Mouse (Mus musculus) heart, embryonic 11.5 days (tissue): ENCODE data around the gene Btla. TPM values are rescaled to one million over a fixed set of nuclear protein-coding genes. Genes with fewer than 3 reads are reported as not detected.

Experiments used
- ATAC-seq: fragments of 200-750 bp; cut with Nextera tagmentation; replicated peaks from 2 replicates; pipeline ENCODE4 v1.8.0; 2017; ENCODE audit warnings: moderate library complexity; ENCODE audit not compliant: insufficient number of reproducible peaks, low FRiP score, low TSS enrichment
- H3K27ac ChIP-seq: fragments of 300-500 bp; sonication (generic); 2 replicates; pipeline ENCODE4 v1.5.1; 2014; ENCODE audit warnings: mild to moderate bottlenecking, low read depth, low read length
- H3K27me3 ChIP-seq: fragments of 300-500 bp; sonication (generic); 2 replicates; pipeline ENCODE4 v1.6.1; 2014; ENCODE audit warnings: mild to moderate bottlenecking, low read length, mixed read lengths; ENCODE audit not compliant: control insufficient read depth, insufficient read depth
- H3K36me3 ChIP-seq: fragments of 300-500 bp; sonication (generic); 2 replicates; pipeline ENCODE4 v1.6.1; 2014; ENCODE audit warnings: mild to moderate bottlenecking, low read length, moderate library complexity, mixed read lengths; ENCODE audit not compliant: control insufficient read depth, insufficient read depth
- H3K4me1 ChIP-seq: fragments of 300-500 bp; sonication (generic); 2 replicates; pipeline ENCODE4 v1.6.1; 2014; ENCODE audit warnings: low read length; ENCODE audit not compliant: control insufficient read depth, insufficient read depth
- H3K4me2 ChIP-seq: fragments of 300-500 bp; sonication (generic); 2 replicates; pipeline ENCODE4 v1.6.1; 2014; ENCODE audit warnings: mild to moderate bottlenecking, moderate library complexity
- H3K4me3 ChIP-seq: fragments of 300-500 bp; sonication (generic); 2 replicates; pipeline ENCODE4 v1.5.1; 2014; ENCODE audit warnings: low read depth, low read length
- H3K9ac ChIP-seq: fragments of 300-500 bp; sonication (generic); 2 replicates; pipeline ENCODE4 v1.6.1; 2014; ENCODE audit warnings: mild to moderate bottlenecking, low read depth, low read length, moderate library complexity
- H3K9me3 ChIP-seq: fragments of 300-500 bp; sonication (generic); replicated peaks from 2 replicates; pipeline ENCODE4 v1.6.1; 2016; ENCODE audit warnings: low read length; ENCODE audit not compliant: control insufficient read depth
- WGBS: fragments of 180-500 bp; shearing (Covaris S2); extraction: QIAGEN DNeasy Blood & Tissue Kit; methylation state at CpG from one replicate; pipeline ENCODE4 v1.1.7; 2014; ENCODE audit not compliant: insufficient replicate concordance; 5-methylcytosine and 5-hydroxymethylcytosine counted together
- polyA plus RNA-seq: library from polyadenylated mRNA; unstranded; fragments of >200 nt; fragmentation: Nextera tagmentation; extraction: Ambion mirVana; gene quantifications from 2 replicates; pipeline ENCODE4 v1.2.1, GENCODE M21; 2014

The Btla gene
- polyA plus RNA-seq, 1 experiment from 2014 or later: not detected

DNA sequence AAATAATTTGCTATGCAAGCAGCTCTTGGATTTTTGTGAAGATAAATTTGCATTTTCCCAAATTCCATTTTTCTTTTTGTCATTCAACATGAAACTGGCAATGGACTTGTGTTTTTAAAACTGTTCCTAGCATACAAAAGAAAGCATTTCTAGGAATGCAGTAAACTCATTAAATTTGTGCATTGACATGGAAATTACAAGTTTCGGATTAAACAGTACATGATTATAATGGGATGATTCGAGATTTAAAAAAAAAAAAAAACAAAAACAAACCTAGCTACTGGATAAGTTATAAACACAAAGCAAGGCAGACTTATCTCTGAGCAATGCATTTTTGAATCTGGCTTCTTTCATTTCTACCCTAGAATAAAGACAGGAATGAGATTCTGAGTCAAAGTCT lies 2.1 kb upstream of the Btla start:
- Histone ChIP-seq H3K4me1 (no peaks in the 10 kb centered on the region), H3K9me3 (no peaks in the 10 kb centered on the region), H3K4me2 (no peak overlapping the region), H3K36me3 (no peaks in the 10 kb centered on the region), H3K27ac (no peak overlapping the region), H3K4me3 (no peak overlapping the region), H3K9ac (no peak overlapping the region), H3K27me3 (no peaks in the 10 kb centered on the region)
- no peak for ATAC-seq
- WGBS: 65% methylated on average over 2 of the region's 2 CpGs

DNA sequence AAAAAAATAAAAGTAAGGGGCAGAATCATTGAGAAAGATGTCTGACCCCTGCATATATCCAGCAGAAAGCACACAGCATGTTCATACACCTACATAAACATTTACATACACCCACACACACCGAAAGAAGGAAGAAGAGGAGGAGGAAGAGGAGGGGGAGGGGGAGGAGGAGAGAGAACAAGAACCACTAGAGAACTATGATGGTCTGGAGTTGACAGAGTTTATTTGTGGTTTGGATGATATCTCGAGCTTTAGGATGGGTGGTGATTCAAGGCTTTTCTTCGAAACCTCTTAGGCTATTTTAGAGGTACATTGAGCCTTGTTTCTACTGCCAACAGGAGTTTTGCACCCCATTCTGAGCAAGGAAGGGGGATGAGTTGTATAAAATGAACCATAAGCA lies 1.3 kb upstream of the Btla start:
- H3K4me1 ChIP-seq: no peaks in the 10 kb centered on the region
- no peak overlapping the region for H3K27ac ChIP-seq
- no peaks in the 10 kb centered on the region for H3K36me3 ChIP-seq
- H3K9me3 ChIP-seq: no peaks in the 10 kb centered on the region
- H3K4me3 ChIP-seq: no peak overlapping the region
- WGBS: 78% methylated on average over 3 of the region's 3 CpGs
- no peak overlapping the region for H3K9ac ChIP-seq
- no peaks in the 10 kb centered on the region for H3K27me3 ChIP-seq
- ATAC-seq: no peak
- H3K4me2 ChIP-seq: no peak overlapping the region

DNA sequence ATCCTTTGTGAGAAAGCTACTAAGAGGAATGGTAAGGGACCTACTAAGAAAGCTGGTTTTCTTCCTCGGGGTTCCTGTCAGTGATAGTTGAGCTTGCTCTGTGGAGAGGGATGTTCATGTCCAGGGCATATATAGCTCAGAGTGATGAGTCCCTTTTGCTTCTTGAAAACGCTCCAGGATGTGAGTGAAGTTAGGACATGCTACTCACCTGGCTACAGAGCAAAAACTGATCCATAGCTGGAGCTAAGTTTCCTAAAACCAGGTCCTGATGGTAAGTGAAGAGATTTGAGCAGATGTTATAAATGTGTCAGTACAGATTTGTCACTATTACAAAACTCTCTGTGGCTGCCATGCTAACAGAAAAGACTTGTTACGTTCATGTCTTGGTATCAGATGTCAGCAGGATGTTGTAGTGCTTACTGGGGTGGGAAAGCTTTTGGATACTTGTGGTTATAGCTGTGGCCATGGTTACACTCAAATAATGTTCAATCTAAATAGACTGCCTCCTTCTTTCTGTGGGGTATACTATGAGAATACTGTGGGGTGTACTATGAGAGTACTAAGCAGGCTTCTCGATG lies 405 bp downstream of the Btla start:
- Histone ChIP-seq H3K9me3 (no peaks in the 10 kb centered on the region), H3K4me3 (no peak overlapping the region), H3K27me3 (no peaks in the 10 kb centered on the region), H3K36me3 (no peaks in the 10 kb centered on the region), H3K4me2 (no peak overlapping the region), H3K9ac (no peak overlapping the region), H3K27ac (no peak overlapping the region), H3K4me1 (no peaks in the 10 kb centered on the region)
- no peak for ATAC-seq
- 62% methylated on average over 4 of the region's 4 CpGs for WGBS

DNA sequence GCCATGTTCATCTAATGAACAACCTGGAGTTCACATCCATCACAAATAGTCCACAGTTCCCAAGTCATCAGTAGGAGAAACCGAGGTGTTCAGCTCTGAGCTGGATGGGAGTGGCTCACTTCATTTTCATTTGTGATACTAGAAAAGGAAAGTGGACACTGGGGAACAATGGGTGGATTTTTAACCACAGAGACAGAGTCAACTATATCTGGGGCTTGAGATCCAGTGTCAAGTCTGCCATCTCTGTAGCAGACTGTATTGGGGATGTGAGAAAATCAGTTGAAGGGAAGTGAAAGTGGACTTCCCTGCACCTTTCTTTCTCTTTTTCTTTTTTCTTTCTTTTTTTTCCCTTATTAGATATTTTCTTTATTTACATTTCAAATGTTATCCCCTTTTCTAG lies 2.9 kb downstream of the Btla start:
- 71% methylated on average over 1 of the region's 1 CpGs for WGBS

DNA sequence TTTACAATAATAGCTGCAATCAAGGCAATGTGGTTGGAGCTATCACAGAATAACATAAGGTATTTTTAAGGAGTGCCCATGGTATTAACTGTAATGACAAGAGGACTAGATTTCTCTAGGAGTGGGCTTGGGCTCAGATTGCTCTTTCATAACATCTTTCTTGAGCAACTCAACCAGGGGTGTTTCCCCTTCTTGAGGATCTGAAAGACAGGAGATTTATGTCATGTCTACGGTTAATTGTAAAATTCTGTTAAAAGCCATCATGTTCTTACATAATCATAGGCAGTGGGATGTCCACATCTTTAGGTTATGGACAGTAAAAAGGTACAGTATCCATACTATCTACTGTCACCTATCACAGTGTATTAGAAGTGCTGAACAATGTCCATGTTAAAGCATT lies 7.2 kb downstream of the Btla start:
- Histone ChIP-seq H3K27me3 (no peaks in the 10 kb centered on the region), H3K4me3 (no peak overlapping the region), H3K4me2 (no peak overlapping the region), H3K9ac (no peak overlapping the region), H3K9me3 (no peaks in the 10 kb centered on the region), H3K36me3 (no peaks in the 10 kb centered on the region), H3K4me1 (no peaks in the 10 kb centered on the region), H3K27ac (no peak overlapping the region)
- 81% methylated on average over 1 of the region's 1 CpGs for WGBS
- ATAC-seq: no peak

More for the DNA sequence above, 2.9 kb downstream of the Btla start:
- H3K27ac ChIP-seq: no peak overlapping the region
- no peak for ATAC-seq
- no peaks in the 10 kb centered on the region for H3K27me3 ChIP-seq
- no peak overlapping the region for H3K4me3 ChIP-seq
- H3K4me2 ChIP-seq: no peak overlapping the region
- H3K36me3 ChIP-seq: no peaks in the 10 kb centered on the region
- no peaks in the 10 kb centered on the region for H3K9me3 ChIP-seq
- H3K9ac ChIP-seq: no peak overlapping the region
- no peaks in the 10 kb centered on the region for H3K4me1 ChIP-seq

DNA sequence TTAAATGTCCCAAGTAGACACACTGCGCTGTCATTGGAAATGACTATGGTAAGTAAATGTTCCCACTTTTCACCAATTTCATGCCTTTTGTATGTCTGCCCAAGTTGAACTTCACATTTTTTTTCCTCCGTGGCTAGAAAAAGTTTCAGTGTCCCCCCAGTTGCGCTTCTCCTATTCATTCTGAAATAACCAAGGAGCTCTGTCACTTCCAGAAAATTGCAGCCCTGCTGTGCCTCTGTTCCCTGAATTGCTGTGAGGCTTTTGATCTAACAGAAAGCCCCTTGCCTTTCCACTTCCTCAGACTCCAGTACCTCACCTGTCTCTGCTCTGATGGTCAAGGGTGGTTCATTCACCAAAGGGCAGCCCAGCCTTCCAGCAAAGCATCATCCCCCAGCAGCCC lies 8.9 kb downstream of the Btla start:
- Histone ChIP-seq H3K27ac (no peak overlapping the region), H3K4me3 (no peak overlapping the region), H3K9ac (no peak overlapping the region), H3K27me3 (no peaks in the 10 kb centered on the region), H3K36me3 (no peaks in the 10 kb centered on the region), H3K4me2 (no peak overlapping the region), H3K9me3 (no peaks in the 10 kb centered on the region), H3K4me1 (no peaks in the 10 kb centered on the region)
- no peak for ATAC-seq
- WGBS: 71% methylated on average over 3 of the region's 3 CpGs

DNA sequence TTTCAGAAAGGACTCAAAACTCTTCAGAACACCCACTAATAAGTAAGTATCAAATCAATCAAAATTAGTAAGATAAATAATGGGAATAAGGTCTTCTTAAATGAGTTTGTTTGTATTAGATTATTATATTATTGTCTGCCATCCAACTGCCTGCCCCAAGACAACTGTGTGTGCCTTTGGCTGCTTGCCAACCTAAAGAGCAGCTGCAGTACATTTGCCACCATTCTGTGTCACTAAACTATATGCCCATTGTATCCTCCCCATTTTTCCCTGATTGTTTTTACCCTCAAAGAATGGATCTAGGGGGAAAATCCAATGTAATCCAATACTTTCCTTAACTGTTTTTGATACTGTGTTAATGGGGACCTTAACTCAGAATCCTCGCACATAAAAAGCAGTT lies 18.6 kb downstream of the Btla start:
- Histone ChIP-seq H3K4me2 (no peak overlapping the region), H3K9me3 (no peaks in the 10 kb centered on the region), H3K4me3 (no peak overlapping the region), H3K27ac (no peak overlapping the region), H3K9ac (no peak overlapping the region), H3K27me3 (no peaks in the 10 kb centered on the region), H3K36me3 (no peaks in the 10 kb centered on the region), H3K4me1 (no peaks in the 10 kb centered on the region)
- 84% methylated on average over 1 of the region's 1 CpGs for WGBS
- no peak for ATAC-seq

DNA sequence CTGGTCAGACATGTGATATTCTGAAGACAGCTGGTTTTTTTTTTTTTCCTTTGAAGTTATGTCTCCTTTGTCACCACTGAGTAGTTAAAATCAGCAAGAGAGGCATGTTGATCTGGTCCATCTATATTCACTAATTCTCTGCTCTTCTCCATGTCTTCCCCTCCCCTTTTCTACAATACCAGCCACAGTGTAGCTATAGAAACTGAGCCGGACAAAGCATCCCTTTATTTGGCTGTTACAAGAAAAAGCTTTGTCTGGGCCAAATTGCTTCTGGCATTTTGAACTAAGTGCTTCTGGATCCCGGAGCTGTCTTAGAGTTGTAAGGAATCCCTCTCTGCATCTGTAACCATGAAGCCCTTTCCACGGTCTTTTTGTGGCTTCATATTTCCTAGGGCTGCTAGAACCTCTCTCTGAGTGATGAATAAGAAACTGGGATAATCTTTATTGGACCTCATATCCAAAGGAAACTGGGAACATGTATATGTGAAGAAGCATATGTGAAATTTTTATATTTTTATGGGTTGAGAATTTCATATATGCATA lies 20.9 kb downstream of the Btla start:
- H3K4me1 ChIP-seq: no peaks in the 10 kb centered on the region
- no peak overlapping the region for H3K4me2 ChIP-seq
- no peak overlapping the region for H3K4me3 ChIP-seq
- no peaks in the 10 kb centered on the region for H3K36me3 ChIP-seq
- H3K9me3 ChIP-seq: no peaks in the 10 kb centered on the region
- ATAC-seq: no peak
- no peaks in the 10 kb centered on the region for H3K27me3 ChIP-seq
- H3K27ac ChIP-seq: no peak overlapping the region
- 74% methylated on average over 3 of the region's 3 CpGs for WGBS
- no peak overlapping the region for H3K9ac ChIP-seq

DNA sequence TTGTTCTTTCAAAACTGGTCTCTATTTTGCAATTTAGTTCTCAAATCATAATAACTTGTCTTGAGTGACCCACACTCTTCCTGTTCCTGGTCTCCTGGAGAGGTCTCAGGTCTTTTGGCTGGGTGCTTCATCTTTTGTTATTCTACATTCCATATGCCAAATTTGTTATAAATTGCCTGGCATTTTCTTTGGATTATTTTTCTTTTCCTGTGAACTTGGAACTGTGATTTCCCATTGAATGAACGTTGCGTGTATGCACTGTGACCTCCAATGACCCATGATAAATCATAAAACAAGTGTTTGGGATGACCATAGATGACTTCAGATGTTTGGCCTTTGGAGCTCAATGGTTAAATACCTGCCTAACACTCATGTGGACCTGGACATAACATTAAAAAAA lies 25.6 kb downstream of the Btla start:
- no peaks in the 10 kb centered on the region for H3K9me3 ChIP-seq
- no peak for ATAC-seq
- no peaks in the 10 kb centered on the region for H3K27me3 ChIP-seq
- H3K36me3 ChIP-seq: no peaks in the 10 kb centered on the region
- H3K9ac ChIP-seq: no peak overlapping the region
- H3K4me3 ChIP-seq: no peak overlapping the region
- WGBS: 81% methylated on average over 2 of the region's 2 CpGs
- no peak overlapping the region for H3K27ac ChIP-seq
- no peaks in the 10 kb centered on the region for H3K4me1 ChIP-seq
- H3K4me2 ChIP-seq: no peak overlapping the region
